Mouse (Mus musculus): ENCODE results near the gene Wdtc1.

The Wdtc1 gene

DNA sequence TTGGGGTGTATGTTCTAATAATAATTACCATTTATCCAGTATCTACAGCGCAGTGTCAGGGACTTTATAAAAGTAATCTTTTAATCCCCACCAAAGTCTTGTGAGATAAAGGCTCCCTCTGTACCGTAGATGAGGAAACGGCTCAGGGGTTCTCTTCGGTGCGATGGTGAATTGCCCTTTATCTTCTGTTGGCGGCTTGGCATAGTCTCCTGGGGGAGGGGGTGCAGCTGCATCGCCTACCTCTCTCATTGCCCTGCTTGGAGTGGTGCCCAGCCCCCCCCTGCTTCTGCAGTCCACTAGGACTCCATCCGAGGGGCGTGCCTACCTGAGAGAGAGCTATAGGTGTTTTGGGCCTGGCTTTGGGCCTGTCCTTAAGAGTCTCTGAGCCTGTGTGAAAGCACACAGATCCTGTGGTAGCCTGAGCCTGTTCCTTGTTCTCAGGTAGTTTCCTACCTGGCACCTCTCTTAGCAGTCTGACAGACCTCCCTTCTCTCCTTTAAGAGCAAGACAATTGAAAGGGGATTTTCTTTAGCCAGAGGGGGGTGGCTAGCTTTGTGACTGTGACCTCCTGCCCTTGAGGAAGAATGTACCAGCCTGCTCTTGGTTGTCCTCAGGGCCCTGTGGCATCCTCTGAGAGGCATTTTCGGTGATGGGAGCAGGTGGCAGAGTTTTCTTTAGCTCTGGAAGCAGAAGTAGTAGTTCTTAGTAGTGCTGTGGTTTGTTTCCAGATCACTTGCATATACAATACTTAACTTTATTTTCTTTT lies 22.7 kb upstream of the Wdtc1 start:
- no peak for DNase-seq (ENCODE audit: low read depth, low spot score)

DNA sequence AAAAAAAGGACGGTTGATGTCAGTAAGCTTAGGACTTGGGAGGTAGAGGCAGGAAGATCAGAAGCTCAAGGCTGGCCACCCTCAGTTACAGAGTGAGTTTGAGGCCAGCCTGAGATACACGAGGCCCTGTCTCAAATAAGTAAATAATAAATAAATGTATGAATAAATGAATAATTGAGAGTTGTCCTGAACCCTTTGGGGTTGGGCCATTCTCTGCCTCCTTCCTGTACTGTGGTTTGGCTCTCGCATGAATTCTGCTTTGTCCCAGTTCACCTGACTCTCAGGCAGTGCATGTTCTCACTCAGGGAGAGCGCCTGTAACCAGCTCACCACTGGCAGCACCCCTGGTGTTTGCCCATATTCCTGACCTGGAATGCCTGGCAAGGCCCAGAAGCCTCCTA lies 20.7 kb upstream of the Wdtc1 start:
- DNase-seq (ENCODE audit: low read depth, low spot score), result no peak

- DNase-seq (ENCODE audit: low read depth, low spot score), result no peak
These were observed 19.0 kb upstream of the Wdtc1 start for GRCm38 (mm10) chr4:133372278-133372665.

DNA sequence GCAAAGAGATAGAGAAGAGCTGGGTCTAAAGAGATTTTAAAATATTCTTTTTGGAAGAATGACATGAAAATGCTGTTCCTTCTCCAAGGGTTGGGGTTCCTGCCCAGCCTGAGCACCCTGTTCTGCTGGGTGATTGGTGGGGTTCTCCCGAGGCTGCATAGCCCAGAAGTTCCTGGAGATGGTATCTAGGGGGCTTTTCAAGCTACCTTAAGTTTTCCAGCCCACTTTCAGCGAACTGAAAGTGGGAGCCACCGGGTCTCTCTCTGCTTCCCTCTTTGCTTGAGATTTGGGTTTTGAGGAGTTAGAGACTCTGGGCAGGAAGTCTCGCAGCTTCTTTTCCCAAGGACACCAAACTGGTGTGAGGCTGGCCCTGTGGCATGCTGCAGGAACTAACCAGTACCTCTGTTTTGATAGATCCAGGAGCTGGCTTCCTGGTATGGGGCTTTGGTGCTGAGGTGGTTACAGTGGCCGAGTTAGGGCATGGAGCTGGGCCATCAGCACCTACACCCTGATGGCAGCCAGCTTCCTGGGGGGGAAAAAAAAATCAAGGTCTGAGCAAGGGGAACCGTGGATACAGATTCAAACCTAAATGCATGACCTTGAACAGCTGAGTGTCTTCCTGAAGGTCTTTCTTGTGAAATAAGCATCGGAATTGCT lies 18.5 kb upstream of the Wdtc1 start:
- DNase-seq (ENCODE audit: low read depth, low spot score), result no peak

GRCm38 (mm10) chr4:133370298-133371274 lies 17.3 kb upstream of the Wdtc1 start:
- no peak for DNase-seq (ENCODE audit: low read depth, low spot score)

DNA sequence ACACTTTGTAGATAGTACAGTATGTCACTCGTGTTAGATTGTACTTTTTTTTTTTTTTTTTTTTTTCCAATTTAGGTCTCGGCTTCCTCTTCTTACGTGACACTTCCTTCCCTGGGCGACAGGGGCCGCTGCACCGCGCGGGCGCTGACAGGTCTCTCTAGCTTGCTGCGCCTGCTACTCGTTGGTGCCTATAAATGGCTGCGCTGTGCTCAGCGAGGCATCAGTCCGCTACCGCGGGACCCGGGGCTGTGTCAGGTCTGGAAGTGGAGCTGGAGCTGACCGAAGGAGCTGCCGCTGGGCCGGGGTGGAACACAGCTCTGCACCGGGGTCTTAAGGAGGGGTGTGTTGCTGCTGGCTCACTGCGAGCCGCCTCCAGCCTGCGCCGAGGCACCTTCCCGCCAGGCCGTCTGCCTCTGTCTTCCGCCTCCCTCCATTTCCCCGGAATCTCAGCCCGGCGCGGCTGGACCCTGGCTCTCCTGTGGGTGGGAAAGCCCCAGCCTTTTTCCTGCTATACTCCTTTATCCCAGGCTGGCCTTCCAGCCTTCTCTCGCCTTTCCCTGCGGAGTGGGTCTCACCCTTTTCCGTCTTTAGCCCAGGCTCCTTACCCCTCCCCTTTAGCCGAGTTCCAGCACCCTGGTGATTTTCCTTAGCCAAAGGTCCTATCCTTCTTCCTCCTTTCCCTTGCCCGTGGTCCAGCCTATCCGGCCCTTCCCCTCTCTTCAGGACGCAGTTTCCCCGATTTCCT lies 16.4 kb upstream of the Wdtc1 start, which contains the start of gene Slc9a1:
Slc9a1 (plus strand) TSS at position 154 of the 745 bp plus-strand sequence.
- DNase-seq (ENCODE audit: low read depth, low spot score), result peak; percentile 77

- no peak for DNase-seq (ENCODE audit: low read depth, low spot score)
These were observed 1.4 kb upstream of the Wdtc1 start for GRCm38 (mm10) chr4:133354641-133355040.

GRCm38 (mm10) chr4:133352797-133353196 lies 484 bp downstream of the Wdtc1 start:
- DNase-seq (ENCODE audit: low read depth, low spot score), result no peak

GRCm38 (mm10) chr4:133348051-133348775 lies 5.1 kb downstream of the Wdtc1 start:
- no peak for DNase-seq (ENCODE audit: low read depth, low spot score)

- no peak for DNase-seq (ENCODE audit: low read depth, low spot score)
These were observed 5.7 kb downstream of the Wdtc1 start for GRCm38 (mm10) chr4:133347624-133348023.

DNA sequence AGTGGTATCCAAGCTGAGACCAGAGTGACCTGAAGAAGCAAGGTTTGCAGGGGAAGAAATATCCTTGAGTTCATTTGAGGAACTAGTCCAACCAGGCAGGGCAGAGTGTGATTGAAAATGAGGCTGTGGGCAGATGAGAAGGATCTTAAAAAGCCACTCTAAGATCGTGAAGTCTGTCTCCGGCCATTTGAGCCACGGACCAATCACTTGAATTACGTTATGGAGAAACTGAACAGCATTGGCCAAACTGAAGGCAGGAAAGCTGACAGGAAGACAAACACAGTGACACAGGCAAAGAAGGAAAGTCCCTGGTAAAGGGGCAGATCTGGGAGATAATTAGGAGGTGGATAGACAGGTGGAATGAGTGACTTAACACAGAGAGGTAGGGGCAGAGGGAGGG lies 6.7 kb downstream of the Wdtc1 start:
- DNase-seq (ENCODE audit: low read depth, low spot score), result no peak

GRCm38 (mm10) chr4:133345702-133346101 lies 7.6 kb downstream of the Wdtc1 start:
- no peak for DNase-seq (ENCODE audit: low read depth, low spot score)

DNA sequence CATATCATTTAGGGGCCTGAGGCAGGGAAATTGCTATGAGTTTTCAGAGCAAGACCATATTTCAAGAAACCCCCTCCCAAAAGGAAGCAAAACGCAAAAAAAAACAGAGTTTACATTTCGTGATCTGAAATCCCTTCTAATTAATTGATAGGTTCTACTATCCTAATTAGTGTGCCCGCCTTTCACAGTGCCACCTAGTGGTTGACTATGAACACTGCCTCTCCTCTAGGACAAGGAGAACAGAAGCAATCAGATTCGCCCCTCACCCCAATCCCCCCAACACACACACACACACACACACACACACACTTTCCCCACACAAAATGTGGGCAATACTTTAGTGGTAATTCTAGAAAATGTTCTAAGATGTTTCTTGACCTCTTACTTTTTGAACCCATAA lies 9.2 kb downstream of the Wdtc1 start:
- DNase-seq (ENCODE audit: low read depth, low spot score), result no peak

DNA sequence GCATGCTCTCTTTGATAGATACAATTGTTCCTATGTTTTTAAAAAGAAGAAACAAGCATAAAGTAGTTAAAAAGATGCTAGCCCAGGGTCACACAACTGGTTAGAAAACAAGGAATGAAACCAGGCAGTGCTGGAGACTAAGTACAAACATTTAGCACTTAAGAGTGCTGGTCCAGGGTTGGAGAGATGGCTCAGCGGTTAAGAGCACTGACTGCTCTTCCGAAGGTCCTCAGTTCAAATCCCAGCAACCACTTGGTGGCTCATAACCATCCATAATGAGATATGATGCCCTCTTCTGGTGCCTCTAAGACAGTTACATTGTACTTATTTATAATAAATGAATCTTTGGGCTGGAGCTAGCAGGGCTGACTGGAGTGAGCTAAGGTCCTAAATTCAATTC lies 13.1 kb downstream of the Wdtc1 start:
- DNase-seq (ENCODE audit: low read depth, low spot score), result no peak

DNA sequence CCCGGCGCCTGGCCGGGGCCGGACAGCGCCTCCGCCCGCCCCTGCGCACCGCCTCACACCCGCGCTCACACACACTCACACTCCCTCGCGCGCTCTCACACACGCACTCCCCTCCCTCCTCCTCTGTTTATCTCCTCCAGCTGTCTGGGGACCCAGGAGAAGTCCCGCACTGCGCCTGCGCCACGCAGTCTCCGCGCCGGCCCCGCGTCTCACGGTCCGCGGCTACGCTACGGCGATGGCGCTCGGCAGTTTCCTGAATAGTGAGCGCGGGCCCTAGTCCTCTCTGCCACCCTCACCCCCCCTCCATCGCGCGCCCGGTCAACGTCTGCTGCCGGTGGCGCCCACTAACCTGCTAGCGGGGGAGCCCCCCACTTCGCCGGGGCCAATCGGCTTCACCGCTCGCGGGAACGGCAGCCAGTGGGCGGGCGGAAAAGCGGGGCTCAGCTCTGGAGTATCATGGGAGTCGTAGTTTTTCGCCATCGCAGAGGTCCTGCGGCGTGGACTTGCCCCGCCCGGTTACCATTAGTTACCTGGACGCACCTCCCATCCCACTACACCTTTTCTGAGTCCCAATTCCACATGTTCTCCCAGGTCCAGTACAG lies 14.0 kb downstream of the Wdtc1 start:
- DNase-seq (ENCODE audit: low read depth, low spot score), result peak; percentile 94

GRCm38 (mm10) chr4:133338521-133339095 lies 14.7 kb downstream of the Wdtc1 start:
- DNase-seq (ENCODE audit: low read depth, low spot score), result no peak

DNA sequence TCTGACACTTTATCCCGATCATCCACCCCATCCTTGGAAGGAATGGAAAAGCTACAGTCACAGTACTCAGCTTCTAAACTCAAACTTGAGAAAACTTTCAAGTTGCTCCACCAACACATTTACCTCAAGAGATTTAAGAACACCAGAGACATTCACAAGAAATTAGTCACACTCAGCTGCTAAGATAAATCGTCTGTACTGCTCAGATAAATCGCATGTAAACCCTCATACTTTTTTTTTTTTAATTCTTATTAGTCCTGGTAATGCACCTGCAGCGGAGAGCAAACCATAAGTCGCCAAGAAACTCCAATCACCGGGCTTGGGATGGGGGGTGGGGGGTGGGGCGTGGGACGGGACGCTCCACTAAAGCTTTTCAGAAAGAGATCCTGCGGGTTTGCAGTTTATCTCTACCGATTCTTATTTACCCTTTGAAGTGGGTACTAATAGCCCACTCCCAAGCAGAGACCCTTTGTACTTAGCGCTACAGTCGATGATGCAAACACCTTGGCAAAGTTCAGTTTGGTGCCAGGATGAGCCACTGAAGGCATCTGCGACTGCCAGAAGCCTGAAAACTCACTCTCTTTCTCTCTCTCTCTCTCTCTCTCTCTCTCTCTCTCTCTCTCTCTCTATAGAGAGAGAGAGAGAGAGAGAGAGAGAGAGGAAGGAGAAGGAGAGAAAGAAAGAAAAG lies 15.3 kb downstream of the Wdtc1 start:
- DNase-seq (ENCODE audit: low read depth, low spot score), result no peak

DNA sequence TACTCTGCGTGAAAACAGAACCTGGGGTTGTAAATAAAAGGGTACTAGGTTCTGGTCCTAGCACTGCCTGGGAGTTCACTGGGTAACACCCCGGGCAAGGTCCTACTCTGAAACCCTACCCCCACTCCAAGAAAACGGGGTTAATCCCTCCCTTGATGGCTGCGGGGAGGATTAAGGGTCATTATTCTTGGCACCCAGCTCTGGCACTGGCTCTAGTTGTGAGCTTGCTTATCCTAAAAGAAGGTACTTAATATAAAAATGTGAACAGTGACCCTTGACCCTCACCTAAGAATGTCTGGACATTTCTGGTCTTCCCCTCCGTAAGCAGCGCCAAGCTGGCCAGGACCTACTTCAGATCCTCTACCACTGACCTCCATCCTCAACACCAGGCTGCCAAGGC lies 20.0 kb downstream of the Wdtc1 start:
- no peak for DNase-seq (ENCODE audit: low read depth, low spot score)

DNA sequence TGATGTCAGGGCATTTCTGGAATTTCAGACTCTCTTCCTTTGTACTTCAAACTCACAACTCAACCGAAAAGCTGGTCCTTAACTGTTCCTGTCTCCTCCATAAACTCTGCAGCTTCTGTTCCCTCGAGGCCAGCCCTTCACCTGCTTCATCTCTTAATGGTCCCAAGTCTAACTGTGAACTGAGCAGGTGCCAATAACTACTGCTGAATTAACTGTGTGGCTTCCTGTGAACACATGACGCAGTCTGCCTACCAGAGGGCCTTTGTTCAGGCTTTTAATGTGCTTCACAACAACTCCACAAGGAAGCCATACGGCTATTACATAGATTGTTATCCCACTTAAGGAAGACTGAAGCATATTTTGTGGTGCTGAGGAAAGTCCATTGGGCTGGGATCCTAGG lies 23.0 kb downstream of the Wdtc1 start:
- no peak for DNase-seq (ENCODE audit: low read depth, low spot score)

All from brain, embryonic 18.5 days (tissue).